Mouse (Mus musculus): Measurements from ENCODE around the gene Tigd3.
"Not testable (repeated sequence)": the region's sequence is repeated elsewhere in the genome, so short reads cannot be mapped to it uniquely, and the experiment has no call there.

DNA sequence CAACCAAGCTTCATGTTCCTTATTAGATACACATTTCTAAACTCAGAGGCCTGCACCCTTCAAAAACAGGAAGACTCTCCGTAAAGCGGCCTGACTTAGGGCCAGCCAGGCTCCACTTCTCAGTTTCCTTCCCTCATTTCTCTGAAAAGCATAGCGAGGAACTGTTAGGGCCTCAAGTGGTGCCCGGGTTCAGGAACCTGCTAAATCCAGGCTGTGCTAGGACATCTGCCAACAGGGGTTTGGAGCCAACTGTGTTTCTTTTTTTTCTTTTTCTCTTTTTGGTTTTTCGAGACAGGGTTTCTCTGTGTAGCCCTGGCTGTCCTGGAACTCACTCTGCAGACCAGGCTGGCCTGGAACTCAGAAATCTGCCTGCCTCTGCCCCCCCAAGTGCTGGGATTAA, 11.9 kb downstream of the Tigd3 start:
- not testable (repeated sequence) for TF ChIP-seq CTCF, EP300 (IDR thresholded peaks at IDR 0.05; ENCODE audit: low read depth)
